Mouse (Mus musculus) cerebellum, adult 8-10 months (tissue): Measurements from ENCODE around the gene Ap5b1.
A peak's percentile ranks its signal among the peaks of the same experiment; 100 is the strongest.

Source experiments
- DNase-seq: peaks from one replicate; pipeline ENCODE4 v3.0.0; 2022

The Ap5b1 gene

DNA sequence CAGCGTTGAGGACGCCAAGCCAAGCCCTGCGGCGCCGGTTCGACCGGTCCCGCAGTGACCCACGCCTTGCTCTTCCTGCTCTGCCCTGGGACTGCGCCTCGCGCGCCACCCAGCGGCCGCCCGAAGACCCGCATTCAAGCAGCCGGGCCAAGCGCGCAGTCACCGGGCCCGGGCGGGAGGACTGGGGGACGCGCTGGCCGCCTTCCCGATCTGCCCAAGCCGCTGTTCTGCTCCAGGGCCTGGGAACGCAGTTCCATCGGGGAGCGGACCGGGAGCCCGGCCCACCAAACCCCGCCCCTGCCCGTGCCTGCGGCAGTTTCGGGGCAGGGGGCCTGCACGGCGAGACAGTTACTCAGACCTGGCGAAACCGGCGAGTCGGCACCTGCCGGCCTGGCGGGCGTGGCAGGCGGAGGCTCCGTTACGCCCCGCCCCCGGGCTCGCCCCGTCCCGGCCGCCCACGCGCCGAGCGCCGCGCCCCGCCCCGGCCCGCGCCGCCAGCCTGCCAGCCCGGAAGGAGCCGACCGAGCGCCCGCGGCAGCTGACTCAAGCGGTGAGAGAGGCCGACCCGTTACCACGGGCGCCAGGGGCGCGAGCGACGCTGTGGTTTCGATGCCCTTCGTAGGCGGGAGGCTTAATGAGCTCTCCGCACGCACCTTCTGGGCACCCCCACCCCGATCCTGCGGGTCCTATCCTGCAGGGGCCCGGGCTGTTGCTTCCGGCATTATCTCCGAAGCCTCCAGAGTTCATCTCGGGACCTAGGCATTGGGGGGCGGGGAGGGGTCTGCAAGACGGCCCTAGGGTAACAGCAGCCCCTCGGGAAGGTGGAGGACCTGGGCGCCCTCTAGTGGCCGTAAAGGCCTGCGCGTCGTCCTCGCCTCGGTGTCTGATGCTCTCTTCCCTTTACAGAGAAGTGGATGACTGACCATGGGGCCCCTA lies at the start of gene Ap5b1:
Gene Ap5b1 (plus strand): TSS at position 492 of the 936 bp plus-strand sequence.
- peak; percentile 93 for DNase-seq

DNA sequence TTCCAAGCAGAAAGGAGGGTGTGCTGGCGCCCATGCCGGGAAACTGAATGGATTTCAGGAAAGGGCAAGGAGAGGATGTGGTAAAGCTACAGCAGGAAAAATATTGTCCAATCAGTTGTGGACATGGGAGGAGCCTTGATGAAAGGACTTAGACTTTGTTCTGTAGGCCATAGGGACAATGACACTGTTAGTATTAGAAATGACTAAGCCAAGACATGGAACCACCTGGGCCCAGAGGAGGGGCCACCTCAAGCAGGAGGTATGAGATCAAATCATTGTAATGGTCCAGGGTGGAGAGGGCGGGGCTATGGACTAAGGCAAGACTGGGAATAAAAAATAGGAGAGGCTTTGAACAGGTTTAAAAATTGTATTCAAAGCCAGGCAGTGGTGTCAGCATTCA lies 49.1 kb upstream of the Ap5b1 start:
- DNase-seq: no peak

- DNase-seq: no peak
Measured at GRCm38 (mm10) chr19:5525204-5525603, 42.6 kb upstream of the Ap5b1 start.

DNA sequence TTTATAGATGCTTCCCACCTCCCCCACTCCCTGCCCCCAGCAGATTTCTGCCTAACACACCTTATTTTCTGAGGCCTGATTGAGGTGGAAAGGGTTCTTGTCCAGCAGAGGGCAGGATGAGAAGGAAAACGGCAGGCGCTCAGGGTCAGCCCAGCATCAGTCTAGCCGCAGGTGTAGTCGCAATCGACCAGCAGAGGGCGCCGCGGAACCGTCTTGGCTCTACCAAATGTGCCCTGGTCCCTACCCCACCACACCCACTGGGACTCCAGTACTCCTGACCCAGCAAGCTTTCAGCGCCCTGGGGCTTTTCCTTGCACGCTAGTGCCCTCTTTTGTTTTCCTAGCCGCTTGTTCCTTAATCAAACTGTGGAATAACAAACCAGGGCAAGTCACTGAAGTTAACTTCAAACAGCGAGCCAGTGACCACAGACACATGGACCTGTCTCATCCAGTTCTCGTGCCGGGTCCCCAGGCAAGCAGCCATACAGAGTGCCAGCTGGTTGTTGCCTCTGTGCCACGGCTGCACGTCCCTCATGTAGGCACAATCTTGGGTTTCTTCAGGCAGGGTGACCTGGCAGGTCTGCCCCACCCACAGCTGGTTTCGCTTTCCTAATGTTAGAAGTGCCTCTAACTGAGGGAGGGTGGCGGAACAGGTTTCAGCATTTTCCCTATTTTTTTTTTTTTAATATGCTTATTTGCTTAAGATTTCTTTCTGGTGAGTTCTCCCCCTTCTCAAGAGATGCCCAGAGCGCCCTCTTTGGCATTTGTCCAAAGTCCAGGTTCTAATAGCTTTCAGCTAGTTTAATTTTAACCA lies 38.3 kb upstream of the Ap5b1 start:
- DNase-seq: peak; percentile 97

GRCm38 (mm10) chr19:5530138-5530524 lies 37.7 kb upstream of the Ap5b1 start:
- DNase-seq: no peak

DNA sequence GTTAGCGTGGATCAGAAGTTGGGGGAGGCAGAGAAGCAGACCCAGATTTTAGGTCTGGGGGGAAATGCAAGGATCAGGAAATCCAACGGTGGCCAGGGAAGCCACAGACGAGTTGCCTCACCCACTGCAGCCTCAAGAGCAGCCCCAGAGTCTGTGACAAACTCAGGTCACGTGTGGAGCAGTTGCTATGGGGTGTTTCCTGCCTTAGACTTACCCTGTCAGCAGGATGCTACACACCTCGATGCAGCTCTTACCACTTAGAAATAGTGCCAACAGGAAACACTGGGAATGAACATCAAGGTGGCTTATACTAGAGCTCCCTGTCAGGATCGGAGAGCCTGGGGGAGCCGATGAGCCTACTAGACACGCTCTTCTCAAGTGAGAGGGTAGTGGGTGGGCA lies 35.3 kb upstream of the Ap5b1 start:
- no peak for DNase-seq

DNA sequence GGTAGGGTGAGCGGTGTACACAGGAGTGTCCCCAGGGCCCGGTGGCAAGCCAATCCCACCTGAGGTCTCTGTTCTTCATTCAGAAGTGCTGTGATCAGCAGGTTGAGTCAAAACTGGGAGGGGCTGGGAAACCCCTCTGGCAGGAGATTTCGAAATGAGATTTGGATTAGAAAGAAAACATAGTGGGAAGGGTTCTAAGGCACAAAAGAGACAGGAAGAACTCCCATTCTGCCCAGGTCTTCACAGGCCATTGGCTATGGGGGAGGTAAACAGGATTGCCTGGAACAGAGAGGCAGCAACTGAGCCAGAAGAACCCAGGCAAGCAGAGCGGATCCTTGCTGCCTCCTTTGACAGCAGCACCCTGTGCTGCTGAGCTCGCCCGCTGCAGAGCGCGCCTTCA lies 29.0 kb upstream of the Ap5b1 start:
- DNase-seq: no peak

DNA sequence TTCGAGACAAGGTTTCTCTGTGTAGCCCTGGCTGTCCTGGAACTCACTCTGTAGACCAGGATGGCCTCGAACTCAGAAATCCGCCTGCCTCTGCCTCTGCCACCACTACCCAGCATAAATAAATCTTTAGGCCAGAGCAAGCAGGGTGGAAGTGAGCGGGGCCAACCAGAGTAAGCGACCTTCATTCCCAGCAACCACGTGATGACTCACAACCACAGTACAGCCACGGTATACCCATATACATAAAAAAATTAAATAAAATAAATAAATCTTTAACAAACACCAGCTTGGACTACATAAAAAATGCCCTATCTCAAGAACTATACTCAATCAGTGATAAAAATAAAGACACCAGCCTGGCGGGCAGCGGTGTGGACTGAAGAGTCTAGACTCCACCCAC lies 24.5 kb upstream of the Ap5b1 start:
- DNase-seq: no peak

DNA sequence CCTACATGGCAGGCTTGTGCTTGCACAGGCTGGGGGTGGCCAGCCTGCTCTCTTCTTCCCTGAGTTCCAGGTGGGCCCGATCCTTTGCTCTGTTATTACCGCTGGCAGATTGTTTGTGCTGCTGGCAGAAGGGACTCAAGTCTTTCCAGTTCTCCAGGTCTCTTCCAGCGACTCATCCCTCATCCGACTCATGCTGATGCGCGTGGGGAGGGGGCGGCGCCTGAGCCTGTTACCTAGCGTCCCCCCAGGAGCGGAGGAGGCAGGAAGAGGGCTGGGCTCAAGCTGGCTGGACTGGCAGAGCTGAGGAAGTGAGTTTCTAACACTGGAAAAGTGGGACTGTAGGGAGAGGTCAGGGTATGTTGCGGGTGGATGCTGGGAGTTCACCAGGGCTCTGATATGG lies 23.8 kb upstream of the Ap5b1 start:
- no peak for DNase-seq

GRCm38 (mm10) chr19:5547471-5548056 lies 20.3 kb upstream of the Ap5b1 start:
- no peak for DNase-seq

GRCm38 (mm10) chr19:5553802-5554201 lies 14.0 kb upstream of the Ap5b1 start:
- no peak for DNase-seq

GRCm38 (mm10) chr19:5554212-5554611 lies 13.6 kb upstream of the Ap5b1 start:
- no peak for DNase-seq

GRCm38 (mm10) chr19:5558169-5558568 lies 9.7 kb upstream of the Ap5b1 start:
- DNase-seq: no peak

- DNase-seq: no peak
Measured at GRCm38 (mm10) chr19:5558770-5559169, 9.1 kb upstream of the Ap5b1 start.

DNA sequence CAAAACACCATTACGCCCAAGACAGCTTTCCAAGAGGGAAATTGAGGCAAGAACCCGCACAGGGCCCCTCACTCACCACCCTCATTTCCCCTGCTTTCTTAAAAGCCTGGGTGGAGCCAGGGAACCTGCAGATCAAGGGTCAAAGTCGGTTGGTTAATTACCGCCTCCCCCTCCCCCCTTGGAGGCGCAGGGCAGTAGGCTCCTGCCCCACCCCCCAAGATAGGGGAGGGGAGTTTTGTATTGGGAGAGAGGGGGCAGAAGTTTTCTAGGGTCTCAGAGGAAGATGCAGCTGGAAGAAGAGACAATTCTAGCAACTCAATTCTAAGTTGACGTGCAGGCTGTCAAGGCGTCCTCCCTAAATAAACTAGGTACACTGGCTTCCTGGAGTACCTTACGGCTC lies 8.6 kb upstream of the Ap5b1 start:
- no peak for DNase-seq

DNA sequence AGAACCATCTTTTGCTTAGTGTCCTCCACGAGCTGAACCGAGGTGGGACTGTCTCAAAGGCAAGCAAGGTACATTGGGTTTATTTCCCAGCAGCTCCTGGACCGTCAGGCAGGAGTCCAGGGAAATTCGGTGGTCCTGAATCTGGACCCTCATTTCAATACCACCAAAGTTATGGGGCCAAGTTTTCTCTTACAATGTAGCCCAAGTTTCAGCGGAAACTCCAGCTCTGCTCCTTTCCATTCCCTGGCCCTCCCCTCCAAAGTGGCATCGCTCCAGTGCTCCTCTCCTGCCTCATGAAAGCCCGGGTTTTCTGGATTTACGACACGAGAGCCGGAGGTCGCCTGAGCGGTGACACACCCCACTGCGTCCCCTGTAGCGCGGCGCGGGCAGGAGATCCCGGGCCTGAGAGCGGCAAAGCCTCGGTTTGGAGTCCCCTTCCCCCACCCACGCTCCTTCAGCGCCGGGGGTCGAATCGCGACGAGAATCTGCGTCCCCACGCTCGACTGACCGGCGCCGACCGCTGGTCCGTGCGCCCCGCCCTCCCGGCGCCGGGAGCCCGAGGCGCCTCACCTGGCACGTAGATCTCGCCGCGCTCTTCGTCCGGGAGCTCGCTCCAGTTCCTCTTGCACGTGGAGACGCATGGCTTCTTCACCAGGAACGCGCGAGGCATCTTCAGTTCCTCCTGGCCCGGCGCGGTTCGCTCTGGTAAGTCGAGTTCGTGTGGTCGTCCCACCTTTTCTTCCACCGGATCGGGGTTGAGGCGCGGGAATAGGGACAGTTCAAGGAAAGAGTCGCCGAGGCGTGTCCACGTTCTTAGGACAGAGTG lies 8.0 kb upstream of the Ap5b1 start:
- DNase-seq: no peak

- no peak for DNase-seq
Measured at GRCm38 (mm10) chr19:5560457-5561041, 7.3 kb upstream of the Ap5b1 start, which contains the start of gene Ovol1. Gene Ovol1 (minus strand): TSS chr19:5560646.

- DNase-seq: no peak
Measured at GRCm38 (mm10) chr19:5561252-5561790, 6.5 kb upstream of the Ap5b1 start.

DNA sequence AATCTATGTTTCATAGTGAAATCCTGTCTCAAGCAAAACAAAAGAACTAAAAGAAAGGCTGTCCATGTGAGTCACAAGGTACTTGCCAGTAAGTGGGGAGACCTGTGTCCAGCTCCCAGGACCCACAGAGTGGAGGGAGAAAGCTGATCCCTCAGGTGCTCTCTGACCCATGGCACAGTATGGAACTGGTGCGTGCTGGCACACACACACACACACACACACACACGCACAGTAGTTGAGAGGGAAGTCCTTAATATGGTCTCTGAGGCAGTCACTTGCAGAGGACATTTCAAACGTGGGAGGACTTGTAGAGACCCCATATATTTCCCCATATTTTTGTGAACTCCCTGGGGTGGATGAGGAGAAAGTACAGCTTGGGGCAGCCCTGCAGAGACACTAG lies 5.9 kb upstream of the Ap5b1 start:
- no peak for DNase-seq

- DNase-seq: no peak
Measured at GRCm38 (mm10) chr19:5562776-5563175, 5.0 kb upstream of the Ap5b1 start.

DNA sequence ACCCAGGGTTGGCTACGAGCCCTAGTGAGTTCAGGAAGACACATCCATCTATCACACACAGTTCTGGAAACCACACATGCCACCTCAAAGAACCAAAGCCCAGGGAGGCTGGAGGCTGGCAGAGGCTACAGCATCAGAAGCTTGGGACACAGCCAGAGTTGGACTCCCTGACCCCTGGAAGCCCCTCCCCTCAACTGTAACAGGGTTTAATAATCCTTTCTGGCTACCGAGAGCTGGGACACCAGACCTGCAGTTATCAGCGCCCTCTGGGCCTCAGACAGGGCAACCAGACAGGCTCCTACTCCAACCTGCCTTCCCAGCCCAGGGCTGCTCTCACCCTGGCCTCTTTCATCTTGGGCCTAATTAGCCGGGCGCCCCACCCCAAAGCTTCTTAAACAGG lies 1.5 kb upstream of the Ap5b1 start:
- DNase-seq: no peak

- no peak for DNase-seq
Measured at GRCm38 (mm10) chr19:5567180-5567533, 668 bp upstream of the Ap5b1 start.
